Mouse (Mus musculus) CD4-positive helper T cell, adult 2 months (primary cell): ENCODE measurements around the gene Ccr1l1.

ENCODE experiments used
- DNase-seq: peaks from one replicate; pipeline ENCODE4 v3.0.0-alpha.2; 2012; ENCODE audit warnings: low read depth, missing footprints, low spot score

Gene Ccr1l1

DNA sequence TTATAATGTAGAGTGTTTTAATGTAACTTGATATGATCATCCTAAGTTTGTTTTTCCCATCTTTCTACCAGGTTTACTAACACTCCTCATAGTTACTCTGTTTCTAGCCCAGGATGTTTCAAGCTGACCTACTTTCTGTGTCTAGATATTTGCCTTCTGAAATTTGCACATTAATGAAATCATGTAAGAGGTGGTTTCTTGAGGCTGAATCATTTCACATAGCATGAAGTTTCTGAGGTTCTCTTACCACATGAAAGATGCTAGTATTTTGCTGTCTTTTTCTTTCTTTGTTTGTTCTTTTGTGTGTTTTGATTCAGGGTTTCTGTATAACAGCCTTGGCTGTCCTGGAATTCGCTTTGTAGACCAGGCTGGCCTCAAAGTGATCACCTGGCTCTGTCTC, 18.0 kb downstream of the Ccr1l1 start:
- DNase-seq: peak; percentile 52

DNA sequence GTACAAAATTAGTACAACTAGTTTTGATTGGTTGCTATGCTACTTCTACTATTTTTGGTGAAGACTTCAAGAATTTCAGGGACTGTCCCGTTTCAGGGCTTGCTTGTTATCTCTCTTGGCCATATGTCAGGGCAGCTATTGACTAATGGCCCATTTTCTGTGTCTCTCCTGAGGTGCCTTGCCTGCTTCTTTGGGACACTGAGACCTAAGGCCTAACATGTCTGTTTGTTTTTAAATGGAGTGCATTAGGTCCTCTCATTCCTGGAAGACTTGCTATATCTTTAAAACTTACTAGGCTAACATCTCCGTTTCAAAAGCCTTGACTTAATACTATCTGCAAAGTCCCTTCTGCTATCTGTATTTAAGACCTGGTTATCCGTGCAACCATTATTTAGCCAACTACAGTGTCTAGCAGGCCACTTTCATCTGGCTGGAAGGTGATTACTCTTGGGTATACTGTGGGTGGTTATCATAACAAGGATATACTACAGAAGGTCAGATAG, 20.2 kb downstream of the Ccr1l1 start:
- no peak for DNase-seq

DNA sequence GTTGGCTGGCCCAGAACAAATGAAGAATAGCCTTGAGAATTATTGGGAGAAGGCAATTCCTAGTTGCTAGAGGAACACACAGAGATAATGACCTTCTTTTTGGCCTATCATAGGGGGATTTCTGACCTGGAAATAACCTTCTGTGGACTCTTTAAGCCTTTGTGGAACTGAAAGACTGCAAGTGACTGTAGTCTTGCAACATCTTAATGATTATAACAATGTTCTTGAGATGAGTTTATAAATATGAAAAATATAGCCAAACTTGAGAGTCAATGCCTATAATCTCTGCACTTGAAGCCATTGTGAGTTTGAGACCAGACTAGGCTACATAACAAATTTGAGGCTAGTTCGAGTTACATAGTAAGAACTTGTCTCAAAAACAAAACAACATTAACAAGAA, 21.3 kb downstream of the Ccr1l1 start:
- no peak for DNase-seq

DNA sequence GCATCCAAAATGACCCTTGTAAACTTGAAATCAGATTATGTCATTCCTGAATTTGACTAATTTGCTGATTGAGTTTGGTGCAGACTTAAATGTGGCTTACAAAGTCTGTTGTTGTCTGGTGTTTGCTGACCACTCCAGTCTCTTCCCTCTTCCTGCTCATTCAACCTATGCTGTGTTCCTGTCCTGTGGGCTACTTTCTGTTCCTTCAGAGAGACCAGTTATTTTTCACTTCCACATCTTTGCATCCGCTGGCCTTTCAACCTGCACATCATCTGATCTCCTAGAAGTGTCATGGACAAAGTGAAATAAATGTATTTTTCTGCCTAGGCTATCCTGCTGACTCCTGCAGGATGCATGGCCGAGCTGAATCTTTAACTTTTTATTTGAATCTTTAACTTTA, 24.7 kb downstream of the Ccr1l1 start:
- DNase-seq: no peak

DNA sequence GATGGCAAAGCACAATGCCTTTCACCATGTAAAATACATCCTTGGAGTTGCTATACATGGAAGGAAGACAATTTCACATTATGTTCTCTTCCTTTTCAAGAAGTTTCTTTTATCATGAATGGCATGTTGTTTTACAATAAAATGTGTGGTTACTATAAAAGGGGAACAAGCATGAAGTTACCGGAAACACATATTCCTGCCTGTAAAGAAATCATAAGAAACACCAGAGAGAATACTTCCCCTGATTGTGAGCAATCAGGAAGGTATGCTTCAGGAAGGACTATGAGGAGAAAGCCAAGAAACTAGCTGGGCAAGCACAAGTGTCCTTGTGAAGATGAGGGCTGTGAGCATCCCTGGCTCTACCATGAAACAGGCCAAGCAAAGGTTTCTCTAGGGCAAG, 27.0 kb downstream of the Ccr1l1 start:
- no peak for DNase-seq

DNA sequence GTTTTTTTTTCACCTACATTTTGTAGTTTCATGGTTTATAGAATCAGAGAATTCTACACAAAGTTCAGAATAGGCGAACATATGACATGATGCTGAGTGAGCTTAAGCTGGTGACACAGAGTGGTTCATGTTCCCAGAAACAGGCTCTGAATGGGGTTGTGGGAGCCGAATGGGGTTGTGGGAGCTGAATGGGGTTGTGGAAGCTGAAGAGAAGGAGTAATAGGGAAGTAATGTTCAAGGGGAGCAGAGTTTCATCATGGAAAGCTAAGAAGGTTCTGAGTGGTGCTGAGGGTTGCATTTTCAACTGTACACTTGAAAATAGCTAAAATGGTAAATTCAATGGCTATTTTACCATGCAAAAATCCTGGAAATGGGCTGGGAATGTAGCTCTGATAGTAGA, 28.8 kb downstream of the Ccr1l1 start:
- DNase-seq: no peak

DNA sequence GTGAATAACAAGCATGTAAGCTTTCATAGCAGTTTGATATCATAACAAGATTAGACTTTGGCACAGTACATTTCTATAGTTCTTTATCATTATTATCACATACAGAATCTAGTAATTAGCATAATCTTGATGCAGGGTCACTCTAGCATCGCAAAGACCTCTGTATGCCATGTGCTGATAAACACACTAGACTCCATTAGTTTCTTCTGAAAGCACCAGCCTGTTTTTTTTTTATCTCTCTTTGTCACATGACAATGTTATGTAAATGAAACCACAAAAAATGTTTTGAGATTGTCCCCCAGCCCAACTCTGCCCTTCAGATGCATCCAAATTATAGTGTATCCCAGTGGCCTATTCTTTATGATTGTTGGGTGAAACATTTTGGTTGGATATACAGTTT, 30.4 kb downstream of the Ccr1l1 start:
- no peak for DNase-seq

DNA sequence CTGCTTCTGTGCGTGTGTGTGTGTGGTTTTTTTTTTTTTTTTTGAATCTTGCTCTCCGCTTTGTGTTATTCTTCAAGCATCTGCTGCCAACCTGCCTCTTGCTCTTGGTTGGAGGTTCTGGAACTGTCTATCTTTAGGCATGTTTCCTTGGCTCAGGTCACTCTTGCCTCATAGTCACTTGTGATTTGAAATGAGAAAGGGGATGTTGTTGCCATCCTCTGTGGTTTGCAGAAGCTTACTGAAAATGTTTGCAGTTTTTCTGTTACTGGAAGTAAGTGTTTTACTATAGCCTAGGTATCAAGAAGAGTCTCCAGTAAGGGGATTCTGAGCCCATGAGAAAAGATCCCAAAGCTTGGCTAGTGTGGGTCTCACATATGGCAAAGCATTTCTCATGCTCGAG, 36.2 kb downstream of the Ccr1l1 start:
- DNase-seq: peak; percentile 16

DNA sequence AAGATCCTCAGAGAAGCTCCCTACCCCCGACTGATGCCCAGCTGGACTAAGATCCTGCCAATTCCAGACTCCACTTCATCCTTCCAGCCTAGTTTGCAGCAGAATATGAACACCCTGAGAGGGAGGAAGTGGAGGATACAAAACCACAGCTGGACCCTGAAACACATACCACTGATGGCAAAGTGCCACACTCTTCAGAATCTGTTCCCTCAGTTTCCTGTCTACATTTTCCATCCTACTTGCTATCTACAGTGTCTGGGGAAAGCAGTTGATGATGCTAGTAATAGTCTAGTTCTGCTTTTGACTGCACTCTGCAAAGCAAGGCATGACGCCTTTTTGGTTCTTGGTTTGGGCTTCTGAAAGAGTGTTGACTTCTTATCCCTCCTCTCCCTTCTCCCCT, 36.9 kb downstream of the Ccr1l1 start:
- peak; percentile 75 for DNase-seq

DNA sequence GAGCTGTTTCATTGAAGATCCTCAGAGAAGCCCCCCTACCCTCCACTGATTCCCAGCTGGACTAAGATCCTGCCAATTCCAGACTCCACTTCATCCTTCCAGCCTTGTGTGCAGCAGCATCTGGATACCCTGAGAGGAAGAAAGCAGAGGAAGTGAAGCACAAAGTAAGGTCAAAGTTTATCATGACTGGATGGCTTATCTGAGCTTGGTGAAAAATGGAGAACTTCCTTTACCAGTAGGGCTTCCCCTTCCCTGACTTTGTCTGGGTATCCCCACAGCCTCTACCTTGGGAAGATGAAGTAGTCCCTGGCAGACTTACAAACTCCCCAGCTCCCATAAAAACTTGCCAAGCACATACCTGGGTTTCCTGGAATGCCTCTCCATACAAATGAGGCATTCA, 37.6 kb downstream of the Ccr1l1 start:
- DNase-seq: peak; percentile 9

DNA sequence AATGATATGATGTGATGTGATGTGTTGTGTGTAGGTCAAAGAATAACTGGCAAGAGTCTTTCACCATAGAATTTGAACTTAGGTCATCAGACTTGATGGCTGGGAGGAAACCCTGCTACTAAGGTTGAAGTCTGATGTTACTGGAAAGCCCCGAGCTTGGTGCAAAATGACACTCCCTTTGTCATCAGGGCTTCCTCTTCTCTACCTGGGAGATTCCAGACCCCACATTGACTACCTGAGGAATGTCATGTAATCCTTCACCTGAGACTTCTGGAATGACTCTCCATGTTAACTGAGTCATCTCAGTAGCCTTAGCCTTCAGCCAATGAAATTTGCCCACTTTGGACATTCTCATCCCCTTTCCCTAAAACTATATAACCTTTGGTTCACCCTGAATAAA, 38.0 kb downstream of the Ccr1l1 start:
- DNase-seq: peak; percentile 62

DNA sequence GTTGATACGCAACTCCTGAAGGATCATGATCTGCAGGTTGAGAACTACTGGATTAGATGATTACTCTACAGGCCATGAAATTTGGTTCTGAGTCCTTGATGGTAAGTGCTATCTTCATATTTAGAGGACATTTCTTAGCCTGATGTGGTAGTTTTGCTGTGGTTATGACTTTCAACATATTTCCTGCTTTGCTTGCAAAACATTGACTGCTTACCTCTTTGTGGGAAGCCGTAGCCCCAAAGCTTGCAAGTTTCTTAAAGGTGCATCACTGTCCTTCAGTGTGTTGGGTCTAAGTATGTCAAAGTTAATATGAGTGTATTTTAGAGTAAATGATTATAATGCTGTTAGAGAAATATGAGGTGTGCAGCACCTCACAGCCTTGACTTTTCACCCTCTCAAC, 40.2 kb downstream of the Ccr1l1 start:
- DNase-seq: peak; percentile 71

DNA sequence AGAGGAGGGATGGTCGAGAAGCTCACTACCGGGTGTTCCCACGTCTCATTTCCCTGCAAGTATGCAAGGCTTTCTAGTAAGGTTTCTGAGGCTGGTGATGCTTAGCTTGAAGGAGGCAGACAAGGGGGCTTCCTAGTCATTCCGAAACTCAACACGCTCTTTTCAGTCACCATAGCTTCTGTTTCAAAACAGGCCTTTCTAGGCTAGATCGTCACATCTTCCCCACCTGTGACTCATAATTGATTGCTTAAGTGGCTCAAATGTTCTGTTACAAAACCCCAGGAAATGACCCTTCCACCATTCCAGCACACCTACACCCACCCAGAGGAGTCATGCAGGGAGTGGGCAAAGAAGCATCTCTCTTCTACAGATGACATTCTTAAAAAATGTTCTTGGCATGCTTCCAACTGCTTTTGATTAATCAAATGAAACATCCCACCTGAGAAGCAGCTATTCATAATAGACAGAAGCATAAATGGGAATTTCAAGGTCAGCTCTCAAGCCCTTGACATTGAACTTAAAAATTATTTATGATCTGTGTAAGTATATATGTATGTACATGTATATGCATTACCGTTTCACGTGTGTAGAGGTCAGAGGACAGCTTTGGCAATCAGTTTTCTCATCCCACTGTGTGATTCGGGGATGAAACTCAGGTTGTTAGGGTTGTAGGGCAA, 41.5 kb downstream of the Ccr1l1 start:
- peak; percentile 85 for DNase-seq

DNA sequence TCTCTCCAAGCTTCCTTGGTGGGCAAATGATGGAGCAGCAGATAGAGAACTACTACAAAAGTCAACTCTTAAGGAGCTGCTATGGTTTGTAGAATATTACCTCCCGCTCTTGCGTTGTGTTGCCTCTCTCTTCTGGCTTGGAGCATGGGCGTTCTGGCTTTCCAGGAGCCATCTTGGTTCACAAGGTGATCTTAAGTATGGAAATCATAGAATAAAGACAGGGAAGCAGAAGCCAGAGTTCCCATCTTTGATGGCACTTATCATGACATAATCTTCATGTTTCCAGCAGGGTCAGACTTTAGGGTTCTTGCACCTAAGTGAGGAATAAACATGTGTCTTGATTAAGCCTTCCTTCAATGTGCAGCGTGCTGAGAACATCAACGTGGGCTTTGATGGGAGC, 42.4 kb downstream of the Ccr1l1 start:
- DNase-seq: no peak

DNA sequence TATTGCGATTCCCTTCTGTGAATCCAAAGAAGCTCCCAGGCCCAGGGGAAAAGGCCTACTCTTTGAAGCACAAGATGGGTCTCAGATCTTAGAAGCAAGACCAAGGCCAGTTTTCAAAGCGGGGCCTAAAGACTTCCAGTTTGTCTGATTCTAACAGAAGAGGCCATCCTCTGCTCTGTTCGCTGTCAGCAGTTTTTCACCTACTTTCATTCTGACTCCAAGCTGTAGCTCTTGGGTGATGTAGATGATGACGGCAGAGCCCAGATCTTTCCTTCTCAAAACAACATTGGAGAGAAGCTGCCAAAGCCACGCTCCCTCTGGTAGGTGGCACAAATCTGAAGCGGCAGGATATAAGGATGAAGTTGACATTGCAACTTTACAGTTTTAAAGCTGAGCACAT, 42.9 kb downstream of the Ccr1l1 start:
- peak; percentile 81 for DNase-seq

DNA sequence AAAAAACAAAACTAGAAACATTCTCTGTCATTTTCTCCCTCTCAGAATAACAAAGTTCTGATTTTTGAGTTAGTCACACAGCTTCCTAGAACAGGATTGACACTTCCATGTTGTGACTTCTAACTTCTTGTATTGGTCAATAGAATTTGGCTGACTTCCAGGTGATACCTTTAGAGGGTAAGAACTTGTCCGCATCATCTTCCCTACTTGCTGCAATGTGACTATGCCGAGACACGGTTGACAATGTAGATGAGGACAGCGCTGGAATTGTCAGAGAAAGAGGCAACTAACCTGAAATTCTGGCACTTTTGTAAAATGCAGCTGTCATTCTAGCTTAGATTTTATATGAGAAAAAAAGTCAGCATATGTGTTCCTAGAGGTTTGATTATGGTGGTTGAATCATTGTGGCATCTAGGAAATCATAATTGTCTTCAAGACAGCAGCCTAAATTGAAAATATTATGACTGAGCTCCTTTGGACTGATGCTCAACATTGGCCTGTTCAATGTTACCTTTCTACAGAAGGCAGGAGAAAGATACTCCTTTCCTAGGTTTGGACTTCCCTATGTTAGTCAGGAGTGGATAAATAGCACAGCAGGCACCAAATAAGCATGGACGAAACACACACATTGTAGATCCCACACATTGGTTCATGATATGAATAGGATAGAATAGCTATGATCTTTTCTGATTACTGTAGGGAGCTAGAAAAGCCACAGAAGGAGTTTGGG, 44.3 kb downstream of the Ccr1l1 start:
- DNase-seq: peak; percentile 20

DNA sequence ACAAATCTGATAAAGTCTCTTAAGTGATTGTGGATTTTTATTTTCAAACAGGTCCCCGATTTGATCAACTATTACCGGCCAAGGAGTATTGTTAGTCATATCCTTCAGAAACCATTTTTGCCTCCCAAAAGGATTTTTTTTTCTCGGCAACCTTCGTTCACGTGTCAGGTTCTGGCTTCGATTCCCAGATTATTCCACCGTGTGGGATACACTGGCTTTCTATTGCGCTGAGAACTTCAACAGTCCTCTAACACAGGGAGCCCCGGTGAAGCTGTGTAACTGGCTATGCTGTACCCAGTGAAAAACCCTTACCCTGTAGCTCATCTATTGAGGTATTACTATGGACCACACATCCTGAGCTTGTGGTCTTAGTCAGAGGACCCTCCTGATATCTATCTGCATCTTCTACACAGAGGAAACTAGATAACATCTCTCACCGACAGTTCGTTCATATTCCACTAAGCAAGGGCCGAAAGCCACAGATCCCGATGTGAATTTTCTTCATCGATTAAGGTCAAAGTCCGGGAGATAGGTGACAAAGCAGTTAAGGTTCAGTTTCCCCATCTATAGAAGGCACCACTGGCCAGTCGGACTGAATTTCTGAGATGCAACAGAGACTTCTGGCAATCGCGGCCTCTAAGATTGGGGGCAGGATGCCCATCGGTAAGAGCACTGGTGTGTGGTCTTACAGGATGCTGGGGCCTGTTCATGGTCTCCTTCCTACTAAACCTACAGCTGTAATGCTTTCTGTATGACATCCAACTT, 45.1 kb downstream of the Ccr1l1 start:
- peak; percentile 54 for DNase-seq

DNA sequence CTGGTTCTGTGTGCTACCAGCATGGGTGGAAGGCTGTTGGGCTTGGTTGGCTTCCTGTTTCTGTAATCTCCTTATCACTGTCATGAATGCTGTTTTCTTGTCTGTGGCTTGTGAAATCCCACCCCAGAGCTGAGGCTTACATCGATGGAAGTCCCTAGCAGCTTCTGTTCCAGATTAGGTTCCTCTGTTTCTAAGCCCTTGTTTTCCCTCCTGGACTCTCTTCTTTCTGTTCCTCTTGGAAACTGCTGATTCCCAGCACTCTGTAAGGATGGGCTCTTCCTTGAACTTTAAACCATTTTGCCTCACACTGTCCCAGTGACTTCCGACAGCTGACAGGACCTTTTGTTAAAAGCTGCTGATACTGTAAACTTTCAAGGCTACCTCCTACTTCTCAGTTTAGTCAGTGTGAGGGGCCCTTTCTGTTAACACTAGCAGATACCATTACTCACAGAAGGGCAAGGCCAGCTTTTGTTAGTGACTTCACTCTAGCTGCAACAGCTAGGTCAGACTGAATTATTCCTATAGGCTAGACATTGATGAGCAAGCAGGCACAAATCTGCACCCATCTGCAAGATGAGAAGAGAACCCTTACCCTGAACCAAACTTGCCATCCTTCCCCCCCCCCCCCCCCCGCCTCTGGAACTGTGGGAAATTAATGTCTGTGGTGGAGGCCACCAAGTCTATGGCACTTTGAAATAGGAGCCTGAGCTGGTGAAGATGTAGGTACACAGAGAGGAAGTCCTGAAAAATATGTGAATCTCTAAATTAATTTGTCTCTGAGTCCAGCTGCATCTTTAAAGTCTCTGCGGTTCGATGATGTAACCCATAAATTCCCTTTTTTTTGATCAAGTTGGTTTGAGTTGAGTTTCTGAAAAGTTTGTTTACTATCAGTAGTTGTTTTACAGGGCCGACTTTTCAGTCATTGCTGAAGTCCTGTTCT, 46.2 kb downstream of the Ccr1l1 start:
- peak; percentile 72 for DNase-seq

DNA sequence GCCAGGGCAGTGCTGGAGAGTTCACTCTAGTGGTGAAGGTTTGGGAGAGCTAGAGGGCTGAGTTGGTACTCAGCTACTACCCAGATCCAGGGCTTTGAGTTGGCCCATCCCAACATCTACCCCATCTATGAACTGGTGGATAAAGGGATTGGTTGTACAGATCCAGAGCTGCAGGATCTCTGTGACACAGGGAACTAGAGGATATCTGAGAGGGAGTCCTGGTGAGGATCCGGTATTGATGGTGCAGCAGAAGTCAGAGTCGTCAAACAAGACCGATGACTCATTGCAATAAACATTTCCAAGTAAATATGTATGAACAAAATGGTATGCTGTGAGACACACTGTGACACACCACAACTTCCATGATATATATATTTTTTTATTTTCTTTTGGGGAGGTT, 47.3 kb downstream of the Ccr1l1 start:
- peak; percentile 19 for DNase-seq

DNA sequence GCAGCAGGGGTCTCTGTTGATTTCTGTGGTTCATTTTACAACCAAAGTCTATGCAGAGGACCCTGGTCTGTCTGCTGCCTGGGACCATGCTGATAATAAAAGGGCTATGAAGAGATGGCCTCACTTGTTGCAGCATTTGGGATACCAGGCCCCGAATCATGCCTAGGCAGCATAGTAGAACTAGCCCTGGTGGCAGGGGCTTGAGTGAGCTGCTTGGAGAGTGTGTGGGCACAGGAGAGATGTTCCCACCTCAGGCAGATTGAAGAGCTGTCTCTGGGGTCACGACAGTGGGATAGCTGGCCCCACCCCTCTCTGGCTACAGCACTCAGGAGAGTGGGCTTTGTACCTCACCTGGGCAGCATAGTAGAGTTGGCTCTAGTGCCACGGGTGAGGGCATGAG, 47.7 kb downstream of the Ccr1l1 start:
- DNase-seq: no peak

DNA sequence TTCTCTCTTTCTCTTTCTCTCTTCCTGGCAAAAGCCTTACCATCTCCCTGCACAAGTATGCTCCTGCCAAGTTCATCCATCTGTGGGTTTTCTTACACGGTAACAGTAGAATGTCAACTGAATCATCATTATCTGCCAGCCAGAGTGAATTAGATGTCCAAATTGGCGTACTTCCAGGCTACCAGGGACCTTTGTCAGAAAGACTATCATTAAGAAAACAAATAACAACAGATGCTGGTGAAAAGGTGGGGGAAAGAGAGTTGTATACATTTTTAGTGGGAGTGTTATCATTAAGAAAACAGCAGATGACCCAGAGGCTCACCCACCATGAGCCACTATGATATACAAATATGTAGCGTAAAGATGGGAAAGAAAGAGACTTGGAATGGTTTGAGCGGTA, 48.3 kb downstream of the Ccr1l1 start:
- no peak for DNase-seq
